ENCODE assay signal across 8 mouse cellular contexts in genomic region chrX:7883841-7884567, GRCm38 (mm10). TPM values are rescaled to one million over a fixed set of nuclear protein-coding genes. Genes with fewer than 3 reads are reported as not detected.
DNase-seq lines count a peak whose midpoint lies in the region; ATAC-seq and TF ChIP-seq lines count a peak whose summit lies in the region.

TSS of gene Slc35a2 (plus strand) at chrX:7884028.

- no peaks in the 10 kb centered on the region for H3K9me3 ChIP-seq in forebrain, embryonic 10.5 days
- H3K9me3 ChIP-seq in heart, embryonic 15.5 days (replicated peaks) = no peaks in the 10 kb centered on the region
- H3K9me3 ChIP-seq in liver, embryonic 14.5 days (ENCODE audit: control insufficient read depth, low read length) = no peaks in the 10 kb centered on the region
- H3K9me3 ChIP-seq in neural tube, embryonic 11.5 days (ENCODE audit: control insufficient read depth, low read length) = no peaks in the 10 kb centered on the region
- H3K9me3 ChIP-seq in stomach, postnatal 0 days (ENCODE audit: control insufficient read depth, low read length) = no peaks in the 10 kb centered on the region

- WGBS in forebrain, embryonic 10.5 days = 15% methylated on average over 49 of the region's 49 CpGs
- WGBS in heart, embryonic 15.5 days = 8% methylated on average over 49 of the region's 49 CpGs
- 6% methylated on average over 49 of the region's 49 CpGs for WGBS in liver, embryonic 14.5 days (ENCODE audit: insufficient replicate concordance)
- 15% methylated on average over 49 of the region's 49 CpGs for WGBS in neural tube, embryonic 11.5 days
- 17% methylated on average over 49 of the region's 49 CpGs for WGBS in stomach, postnatal 0 days

- peaks cover 22% of the 10 kb centered on the region for H3K4me1 ChIP-seq in forebrain, embryonic 10.5 days
- H3K4me1 ChIP-seq in heart, embryonic 15.5 days (replicated peaks) = peaks cover 10% of the 10 kb centered on the region
- peaks cover 0 to 8% of the 10 kb centered on the region in 2 experiments; a peak in 3 of 4 replicates for H3K4me1 ChIP-seq in liver, embryonic 14.5 days (replicated peaks; ENCODE audit: control insufficient read depth in 2 of 2, insufficient read depth in 2 of 2, low read length in 1 of 2)
- H3K4me1 ChIP-seq in neural tube, embryonic 11.5 days (ENCODE audit: control insufficient read depth, insufficient read depth, low read length) = no peaks in the 10 kb centered on the region
- H3K4me1 ChIP-seq in stomach, postnatal 0 days (replicated peaks; ENCODE audit: control insufficient read depth, insufficient read depth) = no peaks in the 10 kb centered on the region

- peak within 1 kb of the TSS; percentile 58 for H3K9ac ChIP-seq in heart, embryonic 15.5 days
- peak within 1 kb of the TSS; percentile 57 for H3K9ac ChIP-seq in liver, embryonic 14.5 days (replicated peaks)
- peak within 1 kb of the TSS; percentile 26 for H3K9ac ChIP-seq in neural tube, embryonic 11.5 days (ENCODE audit: low read length)
- peak within 1 kb of the TSS; percentile 47 for H3K9ac ChIP-seq in stomach, postnatal 0 days (ENCODE audit: low read length)

- peak within 1 kb of the TSS; percentile 67 for H3K4me2 ChIP-seq in heart, embryonic 15.5 days
- peak within 1 kb of the TSS; percentile 73 for H3K4me2 ChIP-seq in liver, embryonic 14.5 days (ENCODE audit: low read depth)
- peak within 1 kb of the TSS; percentile 44 for H3K4me2 ChIP-seq in neural tube, embryonic 11.5 days (ENCODE audit: low read depth)
- peak within 1 kb of the TSS; percentile 59 for H3K4me2 ChIP-seq in stomach, postnatal 0 days (replicated peaks; ENCODE audit: low read depth)

- DNase-seq in c-Kit-positive CD71-negative TER-119-negative erythroid progenitor cells, embryonic 14.5 days (ENCODE audit: low read depth) = peak; percentile 60
- DNase-seq in forebrain, embryonic 10.5 days (ENCODE audit: extremely low spot score, low spot score) = peak; percentile 75
- peak; percentile 88 to 96 for DNase-seq in kidney, postnatal 25 days
- DNase-seq in liver, embryonic 14.5 days (ENCODE audit: low read depth in 3 of 3, low spot score in 3 of 3) = peak; percentile 74 to 76 (median 75)
- DNase-seq in neural tube, embryonic 11.5 days (ENCODE audit: low spot score) = peak; percentile 74
- peak; percentile 85 for DNase-seq in stomach, postnatal 0 days (ENCODE audit: low spot score)

- TF ChIP-seq CTCF in liver, embryonic 14.5 days (IDR thresholded peaks at IDR 0.05; ENCODE audit: low read depth) = peak; percentile 44; the same call in 1 of the 2 replicates
- TF ChIP-seq CTCF in stomach, postnatal 0 days (IDR thresholded peaks at IDR 0.05; ENCODE audit: low read depth) = peak; percentile 49

- ATAC-seq in CD4-positive, CD25-positive, alpha-beta regulatory T cell, adult 4 months = peak; percentile 76
- ATAC-seq in heart, embryonic 15.5 days (replicated peaks; ENCODE audit: insufficient number of reproducible peaks, insufficient read depth, low FRiP score, low read depth) = peak; percentile 92
- peak; percentile 93 for ATAC-seq in liver, embryonic 14.5 days (ENCODE audit: insufficient read depth)
- ATAC-seq in neural tube, embryonic 11.5 days (ENCODE audit: insufficient read depth, low FRiP score, low TSS enrichment) = peak; percentile 86
- ATAC-seq in stomach, postnatal 0 days (ENCODE audit: low FRiP score, low TSS enrichment) = peak; percentile 98

- H3K27ac ChIP-seq in forebrain, embryonic 10.5 days = peak within 1 kb of the TSS; percentile 86
- H3K27ac ChIP-seq in heart, embryonic 15.5 days = peak within 1 kb of the TSS; percentile 88
- no peak within 1 kb of the TSS for H3K27ac ChIP-seq in liver, embryonic 14.5 days
- peak within 1 kb of the TSS; percentile 60; the same call in 1 of the 2 replicates for H3K27ac ChIP-seq in neural tube, embryonic 11.5 days (ENCODE audit: low read depth, low read length)
- peak within 1 kb of the TSS; percentile 81 for H3K27ac ChIP-seq in stomach, postnatal 0 days (replicated peaks)

- H3K4me3 ChIP-seq in forebrain, embryonic 10.5 days = peak within 1 kb of the TSS; percentile 63
- H3K4me3 ChIP-seq in heart, embryonic 15.5 days = peak within 1 kb of the TSS; percentile 69
- peak within 1 kb of the TSS; percentile 56 to 98 for H3K4me3 ChIP-seq in liver, embryonic 14.5 days (ENCODE audit: insufficient read depth in 1 of 2, low read depth in 2 of 2, low read length in 2 of 2)
- H3K4me3 ChIP-seq in neural tube, embryonic 11.5 days (ENCODE audit: low read depth, low read length) = peak within 1 kb of the TSS; percentile 52
- H3K4me3 ChIP-seq in stomach, postnatal 0 days (ENCODE audit: low read depth, low read length) = peak within 1 kb of the TSS; percentile 55

- H3K27me3 ChIP-seq in forebrain, embryonic 10.5 days (ENCODE audit: poor library complexity, severe bottlenecking) = no peaks in the 10 kb centered on the region
- no peaks in the 10 kb centered on the region for H3K27me3 ChIP-seq in heart, embryonic 15.5 days
- no peaks in the 10 kb centered on the region for H3K27me3 ChIP-seq in liver, embryonic 14.5 days (ENCODE audit: control insufficient read depth, insufficient read depth, low read length)
- H3K27me3 ChIP-seq in neural tube, embryonic 11.5 days (ENCODE audit: control insufficient read depth, insufficient read depth, low read length) = no peaks in the 10 kb centered on the region
- no peaks in the 10 kb centered on the region for H3K27me3 ChIP-seq in stomach, postnatal 0 days (ENCODE audit: control insufficient read depth, insufficient read depth, low read length)

- peaks cover 10% of the 10 kb centered on the region; the same call in 1 of the 2 replicates for H3K36me3 ChIP-seq in forebrain, embryonic 10.5 days (replicated peaks)
- no peaks in the 10 kb centered on the region for H3K36me3 ChIP-seq in heart, embryonic 15.5 days
- no peaks in the 10 kb centered on the region for H3K36me3 ChIP-seq in liver, embryonic 14.5 days (replicated peaks; ENCODE audit: control insufficient read depth, insufficient read depth, low read depth)
- H3K36me3 ChIP-seq in neural tube, embryonic 11.5 days (ENCODE audit: control insufficient read depth, insufficient read depth, low read length) = no peaks in the 10 kb centered on the region
- no peaks in the 10 kb centered on the region for H3K36me3 ChIP-seq in stomach, postnatal 0 days (ENCODE audit: control insufficient read depth, insufficient read depth, low read length)

- no peak for TF ChIP-seq EP300 in liver, embryonic 14.5 days (IDR thresholded peaks at IDR 0.05; ENCODE audit: low read depth)
- no peak for TF ChIP-seq EP300 in stomach, postnatal 0 days (optimal IDR thresholded peaks at IDR 0.05)

RNA-seq across cellular contexts. Expression of gene Slc35a2, which starts in this region (rescaled TPM):
- 10 to 100 TPM; 17.1 to 35.7 TPM for polyA plus RNA-seq in CD4-positive, CD25-positive, alpha-beta regulatory T cell, adult 4 months (2017; shearing (Covaris generic))
- polyA plus RNA-seq in forebrain, embryonic 10.5 days (2016; fragmentation: Nextera tagmentation; extraction: Ambion mirVana) = 25.0 and 27.3 TPM in 2 replicates
- 22.3 and 32.0 TPM in 2 replicates for polyA plus RNA-seq in heart, embryonic 15.5 days (2015; fragmentation: Nextera tagmentation; extraction: Ambion mirVana)
- 13.1 and 13.6 TPM in 2 replicates for polyA plus RNA-seq in liver, embryonic 14.5 days (2012; rRNA removed)
- 6.6 and 6.7 TPM in 2 replicates for polyA plus RNA-seq in liver, embryonic 14.5 days (2014; fragmentation: Nextera tagmentation; extraction: Ambion mirVana)
- polyA plus RNA-seq in neural tube, embryonic 11.5 days (2014; fragmentation: Nextera tagmentation; extraction: Ambion mirVana) = 13.8 and 15.3 TPM in 2 replicates
- 28.7 and 32.5 TPM in 2 replicates for polyA plus RNA-seq in stomach, postnatal 0 days (2015; fragmentation: Nextera tagmentation; extraction: Ambion mirVana)
